Mouse (Mus musculus) G1E (cell line): Measurements from ENCODE around the gene Ppard.

Source experiments
- CTCF ChIP-seq: IDR thresholded peaks from 2 replicates; pipeline ENCODE4 v1.5.1; 2012; ENCODE audit warnings: low read depth, low read length, inconsistent platforms, mixed read lengths
- GATA1 ChIP-seq: IDR thresholded peaks from 2 replicates; pipeline ENCODE4 v1.6.1; 2012; ENCODE audit warnings: borderline replicate concordance, low read length, inconsistent platforms, mixed read lengths
- GATA2 ChIP-seq: IDR thresholded peaks from 2 replicates; pipeline ENCODE4 v1.6.1; 2012; ENCODE audit warnings: low read depth, low read length, inconsistent platforms, borderline replicate concordance

GRCm38 (mm10) chr17:28340578-28340977, 108.1 kb downstream of the Ppard start:
- TF ChIP-seq GATA1 = no peak
- no peak for TF ChIP-seq CTCF
- TF ChIP-seq GATA2 = no peak
